Mouse (Mus musculus): ENCODE measurements at regions not wholly inside any gene's neighbourhood (a gene's known extent, or its start where the extent isn't known, plus 50 kb on each side); places are given as distances from the start of the nearest gene placed in this dataset. TPM values are rescaled to one million over a fixed set of nuclear protein-coding genes. Genes with fewer than 3 reads are reported as not detected.

DNA sequence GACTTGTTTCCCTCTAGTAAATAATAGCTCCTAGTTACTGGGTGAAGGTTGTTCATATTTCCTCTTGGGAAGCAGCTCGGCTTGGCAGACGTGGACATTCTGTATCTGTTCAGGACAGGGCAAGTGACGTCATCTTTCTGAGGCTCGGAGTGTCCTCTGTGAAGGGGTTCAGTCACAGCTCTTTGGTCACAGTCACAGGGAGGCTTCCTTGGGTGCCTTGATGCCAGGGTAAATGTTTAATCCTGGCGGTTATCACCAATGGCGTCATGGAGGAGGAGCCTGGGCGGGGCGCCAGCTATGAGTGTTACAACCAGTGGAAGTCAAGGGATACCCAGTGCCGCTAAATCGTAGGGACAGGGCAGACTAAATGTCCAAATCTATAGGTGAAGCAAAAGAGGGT, 56.3 kb upstream of the Med13l start:
- 94% methylated on average over 10 of the region's 10 CpGs for WGBS

DNA sequence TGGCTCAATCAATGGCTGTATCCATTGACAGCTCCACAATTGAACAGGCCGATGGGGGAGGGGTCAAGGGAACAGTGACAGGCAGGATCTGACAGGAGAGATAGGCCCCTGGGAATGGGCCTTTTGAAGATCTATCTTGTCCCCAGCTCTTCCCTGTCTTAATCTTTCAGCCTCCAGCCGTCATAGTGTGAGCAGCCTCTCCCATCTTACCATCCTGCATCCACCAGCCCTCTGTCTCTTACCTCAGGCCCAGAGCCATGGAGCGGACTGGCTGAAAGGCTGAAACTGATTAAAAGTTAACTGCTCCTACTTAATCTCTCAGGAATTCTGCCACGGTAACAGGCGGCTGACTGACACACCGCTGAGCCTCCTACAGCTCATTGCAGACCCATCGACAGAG, 55.6 kb upstream of the Med13l start:
- ATAC-seq (ENCODE audit: low read depth), result no peak
- no peaks in the 10 kb centered on the region for H3K4me1 ChIP-seq (ENCODE audit: control insufficient read depth, insufficient read depth, low read length)
- H3K4me3 ChIP-seq (ENCODE audit: low read depth, low read length), result no peak overlapping the region
- 50% methylated on average over 7 of the region's 7 CpGs for WGBS
- no peak overlapping the region for H3K9ac ChIP-seq (replicated peaks; ENCODE audit: low read depth, low read length)
- no peaks in the 10 kb centered on the region for H3K9me3 ChIP-seq (ENCODE audit: control insufficient read depth, low read length)
- H3K27ac ChIP-seq (ENCODE audit: low read depth, low read length), result no peak overlapping the region
- H3K27me3 ChIP-seq (ENCODE audit: control insufficient read depth, insufficient read depth, low read length), result no peaks in the 10 kb centered on the region
- no peaks in the 10 kb centered on the region for H3K36me3 ChIP-seq (ENCODE audit: control insufficient read depth, insufficient read depth, low read length)
- no peak overlapping the region for H3K4me2 ChIP-seq (ENCODE audit: low read depth, low read length)

More for the DNA sequence above, 56.3 kb upstream of the Med13l start:
- H3K4me3 ChIP-seq (ENCODE audit: low read depth, low read length), result no peak overlapping the region
- H3K4me2 ChIP-seq (ENCODE audit: low read depth, low read length), result no peak overlapping the region
- no peak for ATAC-seq (ENCODE audit: low read depth)
- H3K27ac ChIP-seq (ENCODE audit: low read depth, low read length), result no peak overlapping the region
- no peaks in the 10 kb centered on the region for H3K27me3 ChIP-seq (ENCODE audit: control insufficient read depth, insufficient read depth, low read length)
- no peaks in the 10 kb centered on the region for H3K9me3 ChIP-seq (ENCODE audit: control insufficient read depth, low read length)
- H3K9ac ChIP-seq (replicated peaks; ENCODE audit: low read depth, low read length), result no peak overlapping the region
- H3K4me1 ChIP-seq (ENCODE audit: control insufficient read depth, insufficient read depth, low read length), result no peaks in the 10 kb centered on the region
- no peaks in the 10 kb centered on the region for H3K36me3 ChIP-seq (ENCODE audit: control insufficient read depth, insufficient read depth, low read length)

GRCm38 (mm10) chr5:118509871-118510270, 50.6 kb upstream of the Med13l start:
- Histone ChIP-seq H3K9ac (replicated peaks; ENCODE audit: low read depth, low read length) (no peak overlapping the region), H3K4me1 (ENCODE audit: control insufficient read depth, insufficient read depth, low read length) (peaks cover 10% of the 10 kb centered on the region; the same call in 1 of the 2 replicates), H3K9me3 (ENCODE audit: control insufficient read depth, low read length) (no peaks in the 10 kb centered on the region), H3K27me3 (ENCODE audit: control insufficient read depth, insufficient read depth, low read length) (no peaks in the 10 kb centered on the region), H3K4me2 (ENCODE audit: low read depth, low read length) (no peak overlapping the region), H3K36me3 (ENCODE audit: control insufficient read depth, insufficient read depth, low read length) (no peaks in the 10 kb centered on the region), H3K4me3 (ENCODE audit: low read depth, low read length) (no peak overlapping the region), H3K27ac (ENCODE audit: low read depth, low read length) (no peak overlapping the region)
- no peak for ATAC-seq (ENCODE audit: low read depth)
- 58% methylated on average over 5 of the region's 5 CpGs for WGBS

Small RNA genes lying in the stretch of these regions (microRNA-seq; reads per million reads assigned to microRNA genes)
- gene Gm26455, result not detected
